Mouse (Mus musculus) CD4-positive, CD25-positive, alpha-beta regulatory T cell (primary cell): ENCODE results near the gene D130043K22Rik. TPM values are rescaled to one million over a fixed set of nuclear protein-coding genes. Genes with fewer than 3 reads are reported as not detected.

Experiments used
- polyA plus RNA-seq: library from polyadenylated mRNA; unstranded; fragments of 100-300 nt; shearing (Covaris generic); gene quantifications from one replicate; pipeline ENCODE4 v1.2.1, GENCODE M21; 2017

The D130043K22Rik gene
- 0.89 TPM for polyA plus RNA-seq

GRCm38 (mm10) chr13:24844983-24845955 lies at the start of gene D130043K22Rik:
Gene D130043K22Rik, plus strand, starts transcription at chr13:24845135.

GRCm38 (mm10) chr13:24801308-24801921 lies 43.5 kb upstream of the D130043K22Rik start, which contains the start of gene BC005537:
Gene BC005537, plus strand, starts transcription at chr13:24801657.

GRCm38 (mm10) chr13:24831353-24832130 lies 13.4 kb upstream of the D130043K22Rik start, which contains the start of the genes Acot13 and Tdp2:
Gene Acot13, minus strand, starts transcription at chr13:24831540.
Gene Tdp2, plus strand, starts transcription at chr13:24831679.

GRCm38 (mm10) chr13:24937108-24937838 lies 92.3 kb downstream of the D130043K22Rik start, which contains the start of gene Aldh5a1:
Gene Aldh5a1, minus strand, starts transcription at chr13:24937661.

GRCm38 (mm10) chr13:24942512-24943282 lies 97.8 kb downstream of the D130043K22Rik start, which contains the start of gene Gpld1:
Gene Gpld1, plus strand, starts transcription at chr13:24943152.

Other genes starting within 250 kb of the D130043K22Rik start
- 0.20 TPM for gene Armh2, start 103.9 kb upstream of the D130043K22Rik start, polyA plus RNA-seq
- gene Gmnn, start 83.2 kb upstream of the D130043K22Rik start, polyA plus RNA-seq = 24.2 TPM
- 20.0 TPM for gene BC005537, start 43.5 kb upstream of the D130043K22Rik start, polyA plus RNA-seq
- gene Acot13, start 13.6 kb upstream of the D130043K22Rik start, polyA plus RNA-seq = 76.9 TPM
- gene Tdp2, start 13.5 kb upstream of the D130043K22Rik start, polyA plus RNA-seq = 66.0 TPM
- gene Aldh5a1, start 92.5 kb downstream of the D130043K22Rik start, polyA plus RNA-seq = 0.93 TPM
- 2.9 TPM for gene Gpld1, start 98.0 kb downstream of the D130043K22Rik start, polyA plus RNA-seq
- 26.9 TPM for gene Mrs2, start 175.2 kb downstream of the D130043K22Rik start, polyA plus RNA-seq
- 0.07 TPM for gene Dcdc2a, start 210.9 kb downstream of the D130043K22Rik start, polyA plus RNA-seq